Mouse (Mus musculus) kidney, embryonic 14.5 days (tissue): Measurements from ENCODE around the gene Nos1. TPM values are rescaled to one million over a fixed set of nuclear protein-coding genes. Genes with fewer than 3 reads are reported as not detected.
A peak's percentile ranks its signal among the peaks of the same experiment; 100 is the strongest.

Experiments
- ATAC-seq: fragments of 200-750 bp; cut with Nextera tagmentation; 2 replicates; pipeline ENCODE4 v1.8.0; 2017; ENCODE audit warnings: moderate number of reproducible peaks, mild to moderate bottlenecking, moderate TSS enrichment, moderate library complexity; ENCODE audit not compliant: low FRiP score, low TSS enrichment
- H3K27ac ChIP-seq: fragments of 300-500 bp; sonication (generic); 2 replicates; pipeline ENCODE4 v1.5.1; 2014; ENCODE audit warnings: low read depth, mild to moderate bottlenecking, low read length, moderate library complexity, mixed read lengths
- H3K27me3 ChIP-seq: fragments of 300-500 bp; sonication (generic); 2 replicates; pipeline ENCODE4 v1.6.1; 2014; ENCODE audit warnings: mild to moderate bottlenecking, low read length; ENCODE audit not compliant: control insufficient read depth, insufficient read depth
- H3K36me3 ChIP-seq: fragments of 300-500 bp; sonication (generic); 2 replicates; pipeline ENCODE4 v1.6.1; 2014; ENCODE audit warnings: low read length, mixed read lengths; ENCODE audit not compliant: control insufficient read depth, insufficient read depth
- H3K4me1 ChIP-seq: fragments of 300-500 bp; sonication (generic); 2 replicates; pipeline ENCODE4 v1.6.1; 2014; ENCODE audit warnings: low read length, mixed read lengths; ENCODE audit not compliant: control insufficient read depth, insufficient read depth
- H3K4me2 ChIP-seq: fragments of 300-500 bp; sonication (generic); replicated peaks from 2 replicates; pipeline ENCODE4 v1.6.1; 2014; ENCODE audit warnings: low read depth, mild to moderate bottlenecking, low read length
- H3K4me3 ChIP-seq: fragments of 300-500 bp; sonication (generic); 2 replicates; pipeline ENCODE4 v1.5.1; 2014; ENCODE audit warnings: mild to moderate bottlenecking, low read length
- H3K9ac ChIP-seq: fragments of 300-500 bp; sonication (generic); 2 replicates; pipeline ENCODE4 v1.6.1; 2014; ENCODE audit warnings: low read depth, mild to moderate bottlenecking, low read length, moderate library complexity
- H3K9me3 ChIP-seq: fragments of 300-500 bp; sonication (generic); 2 replicates; pipeline ENCODE4 v1.6.1; 2016; ENCODE audit warnings: low read length; ENCODE audit not compliant: control insufficient read depth
- WGBS: fragments of 180-500 bp; shearing (Covaris S2); extraction: QIAGEN DNeasy Blood & Tissue Kit; methylation state at CpG from one replicate; pipeline ENCODE4 v1.1.7; 2014; 5-methylcytosine and 5-hydroxymethylcytosine counted together
- polyA plus RNA-seq: library from polyadenylated mRNA; unstranded; fragments of >200 nt; fragmentation: Nextera tagmentation; extraction: Ambion mirVana; gene quantifications from 2 replicates; pipeline ENCODE4 v1.2.1, GENCODE M21; 2014

Gene Nos1
- polyA plus RNA-seq, 1 experiment from 2014 or later = 0.96 TPM

DNA sequence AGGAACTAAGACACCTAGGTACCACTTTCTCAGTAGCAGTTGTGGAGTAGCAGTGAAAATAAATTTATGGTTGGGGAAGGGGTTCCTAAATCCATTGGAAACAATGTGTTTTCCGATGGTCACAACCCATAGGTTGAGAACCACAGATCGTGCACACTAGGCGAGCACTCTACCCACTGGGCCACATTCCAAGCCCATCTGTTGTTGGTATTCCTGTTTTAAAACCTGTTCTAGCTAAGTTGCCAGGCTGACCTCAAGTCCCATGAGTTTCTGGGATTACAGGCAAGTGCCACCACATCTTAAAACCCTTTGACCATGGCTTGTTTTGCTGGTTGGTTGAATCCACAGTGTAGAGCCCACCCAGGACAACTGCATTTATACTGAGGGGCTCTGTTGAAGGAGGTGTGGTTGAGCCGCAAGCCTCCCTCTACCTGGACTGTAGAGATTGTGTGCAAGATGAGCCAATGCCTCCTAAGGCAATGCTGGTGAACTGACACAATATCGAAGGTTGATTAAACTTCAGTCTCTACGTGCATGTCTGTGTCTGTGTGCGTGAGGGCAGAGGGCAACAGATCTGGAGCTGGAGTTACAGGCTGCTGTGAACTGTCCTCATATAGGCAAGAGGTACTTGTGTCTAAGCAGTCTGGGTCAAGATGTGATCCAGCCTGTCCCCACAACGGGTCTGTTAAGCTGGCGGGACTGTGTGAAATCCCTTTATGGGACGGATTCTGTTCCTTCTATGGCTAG lies 189.0 kb downstream of the Nos1 start:
- Histone ChIP-seq H3K4me3 (no peak overlapping the region), H3K9me3 (no peaks in the 10 kb centered on the region), H3K27me3 (no peaks in the 10 kb centered on the region), H3K4me1 (peaks cover 11% of the 10 kb centered on the region; the same call in 1 of the 2 replicates), H3K4me2 (no peak overlapping the region), H3K27ac (no peak overlapping the region), H3K9ac (no peak overlapping the region), H3K36me3 (no peaks in the 10 kb centered on the region)
- 87% methylated on average over 10 of the region's 10 CpGs for WGBS
- ATAC-seq = no peak

DNA sequence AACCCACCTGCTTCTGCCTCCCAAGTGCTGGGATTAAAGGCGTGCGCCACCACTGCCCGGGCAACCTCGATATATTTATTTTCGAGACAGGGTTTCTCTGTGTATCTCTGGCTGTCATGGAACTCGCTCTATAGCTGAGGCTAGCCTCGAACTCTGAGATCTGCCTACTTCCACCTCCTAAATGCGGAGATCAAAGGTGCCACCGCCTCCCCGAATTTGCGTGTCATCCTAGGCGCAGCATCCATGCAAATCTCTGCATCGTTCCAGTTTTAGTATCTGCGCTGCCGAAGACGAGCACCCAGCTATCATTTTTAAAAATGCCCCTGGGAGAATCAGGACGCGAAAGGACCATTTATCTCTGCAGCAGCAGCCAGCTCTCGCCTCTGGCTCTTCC lies 195.4 kb downstream of the Nos1 start:
- WGBS = 24% methylated on average over 19 of the region's 19 CpGs
- H3K27ac ChIP-seq = no peak overlapping the region
- H3K4me3 ChIP-seq = peak overlapping the region; percentile 98
- 0 out of 2 replicates have a peak, but pooled peaks have one; percentile 5 for ATAC-seq
- H3K4me2 ChIP-seq = peak overlapping the region; percentile 85
- peaks cover 21% of the 10 kb centered on the region for H3K36me3 ChIP-seq
- H3K4me1 ChIP-seq = peaks cover 15% of the 10 kb centered on the region
- H3K9me3 ChIP-seq = no peaks in the 10 kb centered on the region
- H3K27me3 ChIP-seq = no peaks in the 10 kb centered on the region
- H3K9ac ChIP-seq = peak overlapping the region; percentile 47; the same call in 1 of the 2 replicates

DNA sequence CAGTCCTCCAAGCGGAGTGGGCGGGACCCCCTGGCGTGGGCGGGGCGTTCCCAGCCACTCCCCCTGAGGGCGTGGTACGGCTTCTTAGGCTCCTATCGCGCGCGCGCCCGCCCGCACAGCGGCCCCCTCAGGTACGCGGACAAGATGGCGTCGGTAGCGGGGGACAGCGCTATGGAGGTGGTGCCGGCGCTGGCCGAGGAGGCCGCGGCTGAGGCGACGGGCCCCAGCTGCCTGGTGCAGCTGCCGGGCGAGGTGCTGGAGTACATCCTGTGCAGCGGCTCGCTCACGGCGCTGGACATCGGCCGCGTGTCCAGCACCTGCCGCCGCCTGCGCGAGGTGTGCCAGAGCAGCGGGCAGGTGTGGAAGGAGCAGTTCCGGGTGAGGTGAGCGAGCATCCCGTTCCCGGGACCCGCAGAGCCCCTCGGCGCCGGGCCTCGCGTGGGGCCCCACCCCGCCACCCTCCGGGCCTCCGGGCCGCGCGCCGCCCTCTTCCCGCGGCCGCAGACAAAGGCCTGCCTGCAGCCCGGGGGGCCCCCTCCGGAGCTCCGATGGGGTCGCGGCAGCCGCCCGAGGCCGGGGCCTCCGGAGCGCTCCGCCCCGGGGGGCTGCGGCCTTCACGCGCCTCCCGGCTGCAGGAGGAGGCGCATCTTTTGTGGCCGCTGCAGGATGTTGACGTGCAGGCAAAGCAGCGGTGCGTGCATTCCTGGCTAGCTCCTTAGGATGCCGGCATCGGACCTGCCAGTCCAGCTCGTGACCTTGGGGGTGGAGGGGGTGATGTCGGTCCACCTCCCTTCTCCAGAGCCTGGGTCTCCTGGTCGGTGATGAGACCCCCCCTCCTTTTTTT lies 196.0 kb downstream of the Nos1 start, which contains the start of gene Fbxo21:
Gene Fbxo21 (plus strand): TSS at position 74 of the 844 bp plus-strand sequence.
- peaks cover 15% of the 10 kb centered on the region for H3K4me1 ChIP-seq
- peak within 1 kb of the TSS; percentile 98 for H3K4me3 ChIP-seq
- peak within 1 kb of the TSS; percentile 79; the same call in 1 of the 2 replicates for H3K27ac ChIP-seq
- 1% methylated on average over 66 of the region's 88 CpGs for WGBS
- peaks cover 27% of the 10 kb centered on the region for H3K36me3 ChIP-seq
- no peaks in the 10 kb centered on the region for H3K27me3 ChIP-seq
- H3K9ac ChIP-seq = peak within 1 kb of the TSS; percentile 94
- peak within 1 kb of the TSS; percentile 85 for H3K4me2 ChIP-seq
- peak; percentile 93 for ATAC-seq
- no peaks in the 10 kb centered on the region for H3K9me3 ChIP-seq

DNA sequence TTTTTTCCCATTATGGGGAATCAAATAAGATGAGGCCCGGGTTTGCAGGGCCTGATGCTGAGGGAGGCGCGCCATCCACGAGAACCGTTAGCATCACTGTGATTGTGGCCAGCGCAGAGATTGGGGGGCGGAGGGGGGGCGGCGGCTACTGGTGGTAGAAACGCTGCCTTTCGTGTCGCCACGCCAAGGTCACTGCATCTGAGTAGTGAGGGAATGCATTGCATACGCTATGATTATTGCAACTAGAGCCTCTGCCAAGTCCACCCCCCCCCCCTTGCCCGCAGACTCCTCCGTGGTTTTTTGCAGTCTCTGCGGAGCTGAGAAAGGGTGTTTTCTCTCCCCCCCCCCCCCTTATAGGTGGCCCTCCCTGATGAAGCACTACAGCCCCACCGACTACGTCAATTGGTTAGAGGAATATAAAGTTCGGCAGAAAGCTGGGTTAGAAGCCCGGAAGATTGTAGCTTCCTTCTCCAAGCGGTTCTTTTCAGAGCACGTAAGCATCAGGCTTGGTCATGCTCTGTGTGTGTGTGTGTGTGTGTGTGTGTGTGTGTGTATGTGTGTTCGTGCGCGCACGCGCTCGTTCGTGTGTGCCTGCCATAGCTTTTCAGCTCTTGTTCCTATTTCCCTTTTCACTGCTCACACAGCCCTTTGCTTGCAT lies 196.8 kb downstream of the Nos1 start:
- no peak for ATAC-seq
- no peaks in the 10 kb centered on the region for H3K27me3 ChIP-seq
- no peak overlapping the region for H3K27ac ChIP-seq
- peak overlapping the region; percentile 98 for H3K4me3 ChIP-seq
- H3K9ac ChIP-seq = peak overlapping the region; percentile 94
- H3K9me3 ChIP-seq = no peaks in the 10 kb centered on the region
- WGBS = 5% methylated on average over 30 of the region's 30 CpGs
- H3K36me3 ChIP-seq = peaks cover 34% of the 10 kb centered on the region
- peak overlapping the region; percentile 85 for H3K4me2 ChIP-seq
- H3K4me1 ChIP-seq = peaks cover 15% of the 10 kb centered on the region

DNA sequence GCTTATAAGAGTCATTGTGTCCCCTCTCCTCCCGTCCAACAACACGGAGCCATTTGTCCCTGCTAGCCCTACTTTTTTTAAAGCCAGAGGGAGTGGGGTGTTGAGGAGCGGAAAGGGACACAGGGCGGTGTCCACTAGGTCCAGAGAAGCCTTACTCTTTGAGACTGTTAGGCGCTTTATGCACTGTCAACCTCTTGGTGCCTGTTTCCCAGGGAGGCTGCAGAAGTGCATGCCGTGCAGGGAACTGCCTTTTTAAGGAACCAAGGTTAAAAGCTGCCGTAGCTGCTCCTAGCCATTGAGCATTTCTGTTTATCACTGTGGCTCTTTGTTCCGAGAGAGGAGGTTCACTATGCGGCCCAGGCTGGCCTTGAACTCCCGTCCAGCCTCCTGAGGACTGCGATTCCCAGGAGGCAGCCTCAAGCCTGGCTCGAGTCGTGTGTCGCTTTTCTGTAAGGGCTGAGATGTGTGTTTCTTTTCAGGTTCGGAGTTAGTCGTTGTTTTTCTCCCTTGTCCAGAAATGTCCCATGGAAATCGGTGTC lies 197.4 kb downstream of the Nos1 start:
- no peak for ATAC-seq
- peaks cover 15% of the 10 kb centered on the region for H3K4me1 ChIP-seq
- peak overlapping the region; percentile 85 for H3K4me2 ChIP-seq
- no peak overlapping the region for H3K27ac ChIP-seq
- peak overlapping the region; percentile 94 for H3K9ac ChIP-seq
- WGBS = 47% methylated on average over 17 of the region's 17 CpGs
- peak overlapping the region; percentile 98 for H3K4me3 ChIP-seq
- no peaks in the 10 kb centered on the region for H3K9me3 ChIP-seq
- H3K36me3 ChIP-seq = peaks cover 40% of the 10 kb centered on the region
- H3K27me3 ChIP-seq = no peaks in the 10 kb centered on the region

DNA sequence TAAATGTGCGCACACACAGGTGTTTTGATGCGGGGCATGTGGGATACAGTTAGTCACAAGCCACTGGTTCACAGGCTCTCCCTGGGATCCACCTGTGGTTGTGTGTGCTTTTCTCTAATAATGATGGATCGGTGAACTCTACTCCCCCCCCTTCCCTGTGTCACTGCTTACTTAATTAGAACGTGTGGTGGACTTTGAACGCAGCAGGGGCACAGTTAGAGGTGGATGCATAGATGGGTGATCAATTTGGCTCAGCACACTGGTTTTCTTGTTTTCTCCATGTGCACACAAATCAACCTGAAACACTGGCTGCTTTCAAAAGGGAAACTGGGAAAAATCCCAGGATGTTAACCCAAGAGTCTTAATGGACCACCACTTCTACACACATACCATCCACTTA lies 198.2 kb downstream of the Nos1 start:
- no peak for ATAC-seq
- Histone ChIP-seq H3K9ac (no peak overlapping the region), H3K27ac (no peak overlapping the region), H3K4me2 (0 out of 2 replicates have a peak overlapping the region, but pooled peaks have one; percentile 12), H3K36me3 (peaks cover 48% of the 10 kb centered on the region), H3K4me3 (no peak overlapping the region), H3K4me1 (peaks cover 15% of the 10 kb centered on the region), H3K9me3 (no peaks in the 10 kb centered on the region), H3K27me3 (no peaks in the 10 kb centered on the region)
- WGBS = 57% methylated on average over 5 of the region's 5 CpGs

DNA sequence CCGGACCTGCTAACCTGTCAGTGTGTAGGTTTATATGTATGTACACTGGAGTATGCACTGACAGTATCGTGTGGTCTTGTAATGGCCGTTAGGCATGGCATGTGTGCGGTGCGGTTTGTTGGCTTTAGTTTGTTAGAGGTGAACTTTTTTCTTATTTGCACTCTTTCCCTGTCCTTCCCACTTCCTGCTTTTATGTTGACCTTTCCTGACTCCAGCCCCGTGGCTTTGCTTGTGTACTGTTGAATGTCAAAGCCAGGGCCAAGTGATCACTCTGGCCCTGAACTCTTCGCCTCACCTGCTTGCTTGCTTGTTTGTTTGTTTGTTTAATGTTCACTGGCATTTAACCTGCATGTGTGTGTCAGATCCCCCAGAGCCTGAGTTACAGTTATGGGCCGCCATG lies 200.1 kb downstream of the Nos1 start:
- peaks cover 15% of the 10 kb centered on the region for H3K4me1 ChIP-seq
- WGBS = 87% methylated on average over 8 of the region's 8 CpGs
- no peak overlapping the region for H3K9ac ChIP-seq
- no peak for ATAC-seq
- H3K27me3 ChIP-seq = no peaks in the 10 kb centered on the region
- H3K4me2 ChIP-seq = no peak overlapping the region
- H3K9me3 ChIP-seq = no peaks in the 10 kb centered on the region
- no peak overlapping the region for H3K27ac ChIP-seq
- peaks cover 63% of the 10 kb centered on the region for H3K36me3 ChIP-seq
- H3K4me3 ChIP-seq = no peak overlapping the region

DNA sequence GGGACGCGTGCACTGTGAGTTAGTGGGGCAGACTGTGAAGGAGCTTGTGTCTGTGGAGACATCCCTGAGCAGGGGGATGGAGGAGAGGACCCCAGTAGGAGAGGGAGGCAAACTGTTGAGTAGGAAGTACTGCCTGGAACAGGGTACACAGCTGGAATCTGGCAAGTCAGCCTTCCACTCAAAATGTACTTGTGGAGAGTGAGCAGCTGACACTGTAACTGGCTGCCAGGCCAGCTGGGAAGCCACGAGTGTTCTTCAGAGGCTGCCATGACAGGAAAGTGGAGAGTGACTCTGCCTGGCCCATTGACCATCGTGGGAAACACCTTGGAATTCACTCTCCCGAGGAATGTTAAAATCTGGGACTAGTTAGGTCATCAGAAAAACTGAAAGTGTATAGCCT lies 201.1 kb downstream of the Nos1 start:
- Histone ChIP-seq H3K4me3 (no peak overlapping the region), H3K27ac (no peak overlapping the region), H3K4me1 (peaks cover 15% of the 10 kb centered on the region), H3K9me3 (no peaks in the 10 kb centered on the region), H3K36me3 (peaks cover 74% of the 10 kb centered on the region), H3K9ac (no peak overlapping the region), H3K4me2 (no peak overlapping the region), H3K27me3 (no peaks in the 10 kb centered on the region)
- 83% methylated on average over 5 of the region's 5 CpGs for WGBS
- ATAC-seq = no peak
